Mouse (Mus musculus) duodenum, adult 2 months (tissue): ENCODE data around the gene Uri1. TPM values are rescaled to one million over a fixed set of nuclear protein-coding genes. Genes with fewer than 3 reads are reported as not detected.

ENCODE experiments used
- polyA plus RNA-seq: library from polyadenylated mRNA; depleted of rRNA; stranded (reverse); fragments of >200 nt; gene quantifications from 2 replicates; pipeline ENCODE4 v1.2.3, GENCODE M21; 2012; ENCODE audit warnings: low replicate concordance; rRNA removed

The Uri1 gene
- 3.2 and 3.3 TPM in 2 replicates for polyA plus RNA-seq

GRCm38 (mm10) chr7:38023451-38023850 lies at the start of gene Uri1:
TSS of gene Uri1 (minus strand) at chr7:38023551.

Other genes with a start within 250 kb of the Uri1 start
- 0.21 and 0.36 TPM in 2 replicates for gene Zfp536, start 249.9 kb downstream of the Uri1 start, polyA plus RNA-seq
- 4.7 and 11.8 TPM in 2 replicates for gene Ccne1, start 84.0 kb upstream of the Uri1 start, polyA plus RNA-seq
- 15.4 and 26.0 TPM in 2 replicates for gene 1600014C10Rik, start 159.7 kb upstream of the Uri1 start, polyA plus RNA-seq
- gene Plekhf1, start 204.5 kb upstream of the Uri1 start, polyA plus RNA-seq: 8.7 and 14.8 TPM in 2 replicates
- 3.5 and 3.9 TPM in 2 replicates for gene Pop4, start 247.9 kb upstream of the Uri1 start, polyA plus RNA-seq